Mouse (Mus musculus): ENCODE data around the gene B230217C12Rik. TPM values are rescaled to one million over a fixed set of nuclear protein-coding genes. Genes with fewer than 3 reads are reported as not detected.

B230217C12Rik gene
- polyA plus RNA-seq, 2 experiments = 5.3 to 13.3 TPM

- Histone ChIP-seq H3K27ac (replicated peaks; ENCODE audit: low read depth, low read length) (peak overlapping the region; percentile 67), H3K4me1 (ENCODE audit: control insufficient read depth, insufficient read depth, low read length) (peaks cover 82% of the 10 kb centered on the region), H3K36me3 (ENCODE audit: control insufficient read depth, insufficient read depth, low read length) (peaks cover 45% of the 10 kb centered on the region), H3K9ac (ENCODE audit: low read depth, low read length, severe bottlenecking) (no peak overlapping the region; the same call in 1 of the 2 replicates), H3K4me3 (replicated peaks; ENCODE audit: low read length) (0 out of 2 replicates have a peak overlapping the region, but pooled peaks have one; percentile 16), H3K27me3 (ENCODE audit: control insufficient read depth, insufficient read depth, low read length) (no peaks in the 10 kb centered on the region), H3K4me2 (replicated peaks; ENCODE audit: low read depth, low read length, severe bottlenecking) (peak overlapping the region; percentile 40), H3K9me3 (ENCODE audit: control insufficient read depth, low read length) (no peaks in the 10 kb centered on the region)
- ATAC-seq (ENCODE audit: low FRiP score, low read depth) = no peak
- DNase-seq (ENCODE audit: low spot score) = no peak
- TF ChIP-seq POLR2A (IDR thresholded peaks at IDR 0.05; ENCODE audit: borderline replicate concordance, extremely low read depth, insufficient read depth, insufficient read length) = no peak
- 40% methylated on average over 15 of the region's 15 CpGs for WGBS
Observed at GRCm38 (mm10) chr11:97805662-97806612, 34.6 kb upstream of the B230217C12Rik start.

GRCm38 (mm10) chr11:97806613-97806964 lies 34.0 kb upstream of the B230217C12Rik start:
- no peaks in the 10 kb centered on the region for H3K27me3 ChIP-seq (ENCODE audit: control insufficient read depth, insufficient read depth, low read length)
- DNase-seq (ENCODE audit: low spot score) = no peak
- H3K4me3 ChIP-seq (replicated peaks; ENCODE audit: low read length) = no peak overlapping the region
- H3K4me2 ChIP-seq (replicated peaks; ENCODE audit: low read depth, low read length, severe bottlenecking) = no peak overlapping the region
- no peak for ATAC-seq (ENCODE audit: low FRiP score, low read depth)
- no peak overlapping the region for H3K9ac ChIP-seq (ENCODE audit: low read depth, low read length, severe bottlenecking)
- peaks cover 82% of the 10 kb centered on the region for H3K4me1 ChIP-seq (ENCODE audit: control insufficient read depth, insufficient read depth, low read length)
- H3K9me3 ChIP-seq (ENCODE audit: control insufficient read depth, low read length) = no peaks in the 10 kb centered on the region
- H3K36me3 ChIP-seq (ENCODE audit: control insufficient read depth, insufficient read depth, low read length) = peaks cover 51% of the 10 kb centered on the region
- no peak for TF ChIP-seq POLR2A (IDR thresholded peaks at IDR 0.05; ENCODE audit: borderline replicate concordance, extremely low read depth, insufficient read depth, insufficient read length)
- 75% methylated on average over 7 of the region's 7 CpGs for WGBS
- no peak overlapping the region for H3K27ac ChIP-seq (replicated peaks; ENCODE audit: low read depth, low read length)

GRCm38 (mm10) chr11:97807626-97808025 lies 33.0 kb upstream of the B230217C12Rik start:
- Histone ChIP-seq H3K4me2 (replicated peaks; ENCODE audit: low read depth, low read length, severe bottlenecking) (no peak overlapping the region), H3K9me3 (ENCODE audit: control insufficient read depth, low read length) (no peaks in the 10 kb centered on the region), H3K4me1 (ENCODE audit: control insufficient read depth, insufficient read depth, low read length) (peaks cover 83% of the 10 kb centered on the region), H3K9ac (ENCODE audit: low read depth, low read length, severe bottlenecking) (no peak overlapping the region), H3K27me3 (ENCODE audit: control insufficient read depth, insufficient read depth, low read length) (no peaks in the 10 kb centered on the region), H3K4me3 (replicated peaks; ENCODE audit: low read length) (no peak overlapping the region), H3K27ac (replicated peaks; ENCODE audit: low read depth, low read length) (no peak overlapping the region), H3K36me3 (ENCODE audit: control insufficient read depth, insufficient read depth, low read length) (peaks cover 54% of the 10 kb centered on the region)
- no peak for ATAC-seq (ENCODE audit: low FRiP score, low read depth)
- WGBS = 33% methylated on average over 6 of the region's 6 CpGs
- TF ChIP-seq POLR2A (IDR thresholded peaks at IDR 0.05; ENCODE audit: borderline replicate concordance, extremely low read depth, insufficient read depth, insufficient read length) = no peak
- no peak for DNase-seq (ENCODE audit: low spot score)

GRCm38 (mm10) chr11:97808093-97808492 lies 32.5 kb upstream of the B230217C12Rik start:
- peaks cover 55% of the 10 kb centered on the region for H3K36me3 ChIP-seq (ENCODE audit: control insufficient read depth, insufficient read depth, low read length)
- DNase-seq (ENCODE audit: low spot score) (peak; percentile 41), ATAC-seq (ENCODE audit: low FRiP score, low read depth) (no peak)
- no peak for TF ChIP-seq POLR2A (IDR thresholded peaks at IDR 0.05; ENCODE audit: borderline replicate concordance, extremely low read depth, insufficient read depth, insufficient read length)
- H3K4me3 ChIP-seq (replicated peaks; ENCODE audit: low read length) = no peak overlapping the region
- H3K27me3 ChIP-seq (ENCODE audit: control insufficient read depth, insufficient read depth, low read length) = no peaks in the 10 kb centered on the region
- no peak overlapping the region for H3K27ac ChIP-seq (replicated peaks; ENCODE audit: low read depth, low read length)
- 0 out of 2 replicates have a peak overlapping the region, but pooled peaks have one; percentile 4 for H3K4me2 ChIP-seq (replicated peaks; ENCODE audit: low read depth, low read length, severe bottlenecking)
- no peaks in the 10 kb centered on the region for H3K9me3 ChIP-seq (ENCODE audit: control insufficient read depth, low read length)
- WGBS = 80% methylated on average over 2 of the region's 2 CpGs
- H3K9ac ChIP-seq (ENCODE audit: low read depth, low read length, severe bottlenecking) = no peak overlapping the region
- peaks cover 88% of the 10 kb centered on the region for H3K4me1 ChIP-seq (ENCODE audit: control insufficient read depth, insufficient read depth, low read length)

GRCm38 (mm10) chr11:97808621-97809234 lies 31.9 kb upstream of the B230217C12Rik start:
- Histone ChIP-seq H3K4me3 (replicated peaks; ENCODE audit: low read length) (no peak overlapping the region), H3K4me2 (replicated peaks; ENCODE audit: low read depth, low read length, severe bottlenecking) (no peak overlapping the region), H3K27ac (replicated peaks; ENCODE audit: low read depth, low read length) (0 out of 2 replicates have a peak overlapping the region, but pooled peaks have one; percentile 5), H3K27me3 (ENCODE audit: control insufficient read depth, insufficient read depth, low read length) (no peaks in the 10 kb centered on the region), H3K9ac (ENCODE audit: low read depth, low read length, severe bottlenecking) (no peak overlapping the region), H3K36me3 (ENCODE audit: control insufficient read depth, insufficient read depth, low read length) (peaks cover 59% of the 10 kb centered on the region), H3K4me1 (ENCODE audit: control insufficient read depth, insufficient read depth, low read length) (peaks cover 88% of the 10 kb centered on the region), H3K9me3 (ENCODE audit: control insufficient read depth, low read length) (no peaks in the 10 kb centered on the region)
- ATAC-seq (ENCODE audit: low FRiP score, low read depth) = peak; percentile 27; the same call in 1 of the 2 replicates
- no peak for TF ChIP-seq POLR2A (IDR thresholded peaks at IDR 0.05; ENCODE audit: borderline replicate concordance, extremely low read depth, insufficient read depth, insufficient read length)
- 47% methylated on average over 5 of the region's 5 CpGs for WGBS
- DNase-seq (ENCODE audit: low spot score) = peak; percentile 66

Data from limb, embryonic 14.5 days (tissue).